Mouse (Mus musculus): ENCODE measurements around the gene Arhgap27.

Gene Arhgap27

GRCm38 (mm10) chr11:103381505-103381904 lies 18.0 kb upstream of the Arhgap27 start:
- no peak for DNase-seq (ENCODE audit: low spot score in 2 of 2)

- no peak for DNase-seq (ENCODE audit: low spot score in 2 of 2)
These were observed 17.0 kb upstream of the Arhgap27 start for GRCm38 (mm10) chr11:103380460-103380859.

GRCm38 (mm10) chr11:103378341-103378740 lies 14.8 kb upstream of the Arhgap27 start:
- DNase-seq (ENCODE audit: low spot score in 2 of 2), result no peak

GRCm38 (mm10) chr11:103375772-103376171 lies 12.3 kb upstream of the Arhgap27 start:
- DNase-seq (ENCODE audit: low spot score in 2 of 2), result no peak

GRCm38 (mm10) chr11:103375258-103375657 lies 11.8 kb upstream of the Arhgap27 start:
- DNase-seq (ENCODE audit: low spot score in 2 of 2), result peak in 1 of 2 experiments; percentile 47

- no peak for DNase-seq (ENCODE audit: low spot score in 2 of 2)
These were observed 10.4 kb upstream of the Arhgap27 start for GRCm38 (mm10) chr11:103373922-103374321.

- peak; percentile 42 to 50 for DNase-seq (ENCODE audit: low spot score in 2 of 2)
These were observed 9.1 kb upstream of the Arhgap27 start for GRCm38 (mm10) chr11:103372561-103372960.

GRCm38 (mm10) chr11:103372068-103372467 lies 8.6 kb upstream of the Arhgap27 start:
- no peak for DNase-seq (ENCODE audit: low spot score in 2 of 2)

- no peak for DNase-seq (ENCODE audit: low spot score in 2 of 2)
These were observed 7.7 kb upstream of the Arhgap27 start for GRCm38 (mm10) chr11:103371222-103371539.

- no peak for DNase-seq (ENCODE audit: low spot score in 2 of 2)
These were observed 7.1 kb upstream of the Arhgap27 start for GRCm38 (mm10) chr11:103370397-103371221.

GRCm38 (mm10) chr11:103365530-103365929 lies 2.0 kb upstream of the Arhgap27 start:
- no peak for DNase-seq (ENCODE audit: low spot score in 2 of 2)

- no peak for DNase-seq (ENCODE audit: low spot score in 2 of 2)
These were observed 1.5 kb upstream of the Arhgap27 start for GRCm38 (mm10) chr11:103365022-103365421.

GRCm38 (mm10) chr11:103364335-103364734 lies 843 bp upstream of the Arhgap27 start:
- DNase-seq (ENCODE audit: low spot score in 2 of 2), result no peak

- no peak for DNase-seq (ENCODE audit: low spot score in 2 of 2)
These were observed 841 bp downstream of the Arhgap27 start for GRCm38 (mm10) chr11:103362521-103363181.

- DNase-seq (ENCODE audit: low spot score in 2 of 2), result no peak
These were observed 1.4 kb downstream of the Arhgap27 start for GRCm38 (mm10) chr11:103362054-103362432.

- DNase-seq (ENCODE audit: low spot score in 2 of 2), result no peak
These were observed 2.0 kb downstream of the Arhgap27 start for GRCm38 (mm10) chr11:103361396-103362053.

- DNase-seq (ENCODE audit: low spot score in 2 of 2), result no peak
These were observed 2.8 kb downstream of the Arhgap27 start for GRCm38 (mm10) chr11:103360661-103361081.

GRCm38 (mm10) chr11:103359841-103360641 lies 3.5 kb downstream of the Arhgap27 start:
- DNase-seq (ENCODE audit: low spot score in 2 of 2), result peak; percentile 77 to 85

- peak; percentile 72 to 77 for DNase-seq (ENCODE audit: low spot score in 2 of 2)
These were observed 4.4 kb downstream of the Arhgap27 start for GRCm38 (mm10) chr11:103359122-103359521.

GRCm38 (mm10) chr11:103358316-103358715 lies 5.2 kb downstream of the Arhgap27 start:
- no peak for DNase-seq (ENCODE audit: low spot score in 2 of 2)

- DNase-seq (ENCODE audit: low spot score in 2 of 2), result no peak
These were observed 5.8 kb downstream of the Arhgap27 start for GRCm38 (mm10) chr11:103357710-103358109.

Data from natural killer cell, adult 2 months (primary cell).